Mouse (Mus musculus) lung, embryonic 14.5 days (tissue): ENCODE measurements at regions not wholly inside any gene's neighbourhood (a gene's known extent, or its start where the extent isn't known, plus 50 kb on each side); places are given as distances from the start of the nearest gene placed in this dataset.
"Not testable (repeated sequence)": the region's sequence is repeated elsewhere in the genome, so short reads cannot be mapped to it uniquely, and the experiment has no call there.

ENCODE experiments used
- ATAC-seq: fragments of 200-750 bp; cut with Nextera tagmentation; 2 replicates; pipeline ENCODE4 v1.8.0; 2017; ENCODE audit warnings: mild to moderate bottlenecking, moderate TSS enrichment, moderate library complexity; ENCODE audit not compliant: insufficient read depth
- DNase-seq: peaks from one replicate; pipeline ENCODE4 v3.0.0-alpha.2; 2015
- H3K27ac ChIP-seq: fragments of 300-500 bp; sonication (generic); 2 replicates; pipeline ENCODE4 v1.5.1; 2014; ENCODE audit warnings: low read depth, mild to moderate bottlenecking, moderate library complexity
- H3K27me3 ChIP-seq: fragments of 300-500 bp; sonication (generic); 2 replicates; pipeline ENCODE4 v1.6.1; 2014; ENCODE audit warnings: low read length, control low read depth; ENCODE audit not compliant: insufficient read depth
- H3K36me3 ChIP-seq: fragments of 300-500 bp; sonication (generic); 2 replicates; pipeline ENCODE4 v1.6.1; 2014; ENCODE audit warnings: control low read depth; ENCODE audit not compliant: insufficient read depth
- H3K4me1 ChIP-seq: fragments of 300-500 bp; sonication (generic); 2 replicates; pipeline ENCODE4 v1.6.1; 2014; ENCODE audit warnings: antibody characterized with exemption, control low read depth; ENCODE audit not compliant: insufficient read depth
- H3K4me2 ChIP-seq: fragments of 300-500 bp; sonication (generic); 2 replicates; pipeline ENCODE4 v1.6.1; 2014; ENCODE audit warnings: mild to moderate bottlenecking
- H3K4me3 ChIP-seq: fragments of 300-500 bp; sonication (generic); 2 replicates; pipeline ENCODE4 v1.5.1; 2014; ENCODE audit warnings: low read depth, low read length
- H3K9ac ChIP-seq: fragments of 300-500 bp; sonication (generic); 2 replicates; pipeline ENCODE4 v1.6.1; 2014
- H3K9me3 ChIP-seq: fragments of 300-500 bp; sonication (generic); 2 replicates; pipeline ENCODE4 v1.6.1; 2016; ENCODE audit warnings: low read depth, low read length, control low read depth
- CTCF ChIP-seq: IDR thresholded peaks from 2 replicates; pipeline ENCODE4 v1.5.1; 2016; ENCODE audit warnings: antibody characterized with exemption, low read depth
- WGBS: fragments of 180-500 bp; shearing (Covaris S2); extraction: QIAGEN DNeasy Blood & Tissue Kit; methylation state at CpG from one replicate; pipeline ENCODE4 v1.1.7; 2014; 5-methylcytosine and 5-hydroxymethylcytosine counted together

GRCm38 (mm10) chr14:17012931-17013330, 194.0 kb upstream of the Rarb start:
- Histone ChIP-seq H3K4me1 (no peaks in the 10 kb centered on the region), H3K9ac (no peak overlapping the region), H3K27ac (no peak overlapping the region), H3K27me3 (no peaks in the 10 kb centered on the region), H3K9me3 (no peaks in the 10 kb centered on the region), H3K4me2 (no peak overlapping the region), H3K4me3 (no peak overlapping the region), H3K36me3 (no peaks in the 10 kb centered on the region)
- no peak for TF ChIP-seq CTCF
- DNase-seq = no peak
- no peak for ATAC-seq
- WGBS = 90% methylated on average over 1 of the region's 1 CpGs

- no peaks in the 10 kb centered on the region for H3K27me3 ChIP-seq
- no peak overlapping the region for H3K27ac ChIP-seq
- H3K4me2 ChIP-seq = no peak overlapping the region
- no peak for ATAC-seq
- no peaks in the 10 kb centered on the region for H3K9me3 ChIP-seq
- no peaks in the 10 kb centered on the region for H3K4me1 ChIP-seq
- no peaks in the 10 kb centered on the region for H3K36me3 ChIP-seq
- WGBS = 73% methylated on average over 1 of the region's 1 CpGs
- H3K4me3 ChIP-seq = no peak overlapping the region
- DNase-seq = peak; percentile 9
- TF ChIP-seq CTCF = no peak
- no peak overlapping the region for H3K9ac ChIP-seq
Measured at GRCm38 (mm10) chr14:17012200-17012599, 193.2 kb upstream of the Rarb start.

GRCm38 (mm10) chr14:17005194-17006018, 186.4 kb upstream of the Rarb start:
- 60% methylated on average over 7 of the region's 8 CpGs for WGBS
- peaks cover 6% of the 10 kb centered on the region for H3K4me1 ChIP-seq
- no peak overlapping the region for H3K4me2 ChIP-seq
- TF ChIP-seq CTCF = no peak
- no peaks in the 10 kb centered on the region for H3K27me3 ChIP-seq
- H3K27ac ChIP-seq = 0 out of 2 replicates have a peak overlapping the region, but pooled peaks have one; percentile 15
- H3K36me3 ChIP-seq = no peaks in the 10 kb centered on the region
- no peaks in the 10 kb centered on the region for H3K9me3 ChIP-seq
- peak; percentile 98 for ATAC-seq
- H3K9ac ChIP-seq = no peak overlapping the region
- peak; percentile 93 for DNase-seq
- no peak overlapping the region for H3K4me3 ChIP-seq

GRCm38 (mm10) chr14:17004714-17005113, 185.8 kb upstream of the Rarb start:
- peaks cover 6% of the 10 kb centered on the region for H3K4me1 ChIP-seq
- H3K4me3 ChIP-seq = no peak overlapping the region
- peak; percentile 33; the same call in 1 of the 2 replicates for ATAC-seq
- no peak for TF ChIP-seq CTCF
- H3K36me3 ChIP-seq = no peaks in the 10 kb centered on the region
- H3K27ac ChIP-seq = 0 out of 2 replicates have a peak overlapping the region, but pooled peaks have one; percentile 15
- H3K9ac ChIP-seq = no peak overlapping the region
- WGBS = 49% methylated on average over 1 of the region's 1 CpGs
- no peak overlapping the region for H3K4me2 ChIP-seq
- no peaks in the 10 kb centered on the region for H3K9me3 ChIP-seq
- DNase-seq = peak; percentile 21
- no peaks in the 10 kb centered on the region for H3K27me3 ChIP-seq

GRCm38 (mm10) chr14:16996716-16997115, 177.8 kb upstream of the Rarb start:
- no peak overlapping the region for H3K4me2 ChIP-seq
- H3K36me3 ChIP-seq = no peaks in the 10 kb centered on the region
- H3K27ac ChIP-seq = no peak overlapping the region
- no peak overlapping the region for H3K9ac ChIP-seq
- H3K4me1 ChIP-seq = no peaks in the 10 kb centered on the region
- 65% methylated on average over 2 of the region's 2 CpGs for WGBS
- no peak for TF ChIP-seq CTCF
- H3K27me3 ChIP-seq = no peaks in the 10 kb centered on the region
- no peaks in the 10 kb centered on the region for H3K9me3 ChIP-seq
- DNase-seq (no peak), ATAC-seq (no peak)
- H3K4me3 ChIP-seq = no peak overlapping the region

GRCm38 (mm10) chr14:16970911-16971310, 152.0 kb upstream of the Rarb start:
- H3K36me3 ChIP-seq, H3K4me2 ChIP-seq, H3K9me3 ChIP-seq, H3K4me1 ChIP-seq, H3K27me3 ChIP-seq, H3K9ac ChIP-seq, DNase-seq, H3K4me3 ChIP-seq, ATAC-seq, H3K27ac ChIP-seq: not testable (repeated sequence)
- 72% methylated on average over 1 of the region's 2 CpGs for WGBS

- H3K4me3 ChIP-seq = no peak overlapping the region
- H3K36me3 ChIP-seq = no peaks in the 10 kb centered on the region
- H3K9me3 ChIP-seq = no peaks in the 10 kb centered on the region
- ATAC-seq (peak; percentile 42; the same call in 1 of the 2 replicates), DNase-seq (peak; percentile 43)
- no peak overlapping the region for H3K9ac ChIP-seq
- no peak for TF ChIP-seq CTCF
- peak overlapping the region; percentile 39; the same call in 1 of the 2 replicates for H3K27ac ChIP-seq
- WGBS = 5% methylated on average over 2 of the region's 2 CpGs
- no peak overlapping the region for H3K4me2 ChIP-seq
- H3K27me3 ChIP-seq = no peaks in the 10 kb centered on the region
- H3K4me1 ChIP-seq = peaks cover 16% of the 10 kb centered on the region
Measured at GRCm38 (mm10) chr14:16964717-16965391, 145.9 kb upstream of the Rarb start.
